Mouse (Mus musculus) forebrain, embryonic 15.5 days (tissue): Measurements from ENCODE around the gene Mccc1. TPM values are rescaled to one million over a fixed set of nuclear protein-coding genes. Genes with fewer than 3 reads are reported as not detected.

ENCODE experiments used
- ATAC-seq: fragments of 200-750 bp; cut with Nextera tagmentation; replicated peaks from 2 replicates; pipeline ENCODE4 v1.8.0; 2017; ENCODE audit warnings: mild to moderate bottlenecking, moderate TSS enrichment, moderate library complexity
- H3K27ac ChIP-seq: fragments of 300-500 bp; sonication (generic); replicated peaks from 2 replicates; pipeline ENCODE4 v1.5.1; 2015; ENCODE audit warnings: mild to moderate bottlenecking, inconsistent platforms
- H3K27me3 ChIP-seq: fragments of 300-500 bp; sonication (generic); 2 replicates; pipeline ENCODE4 v1.6.1; 2015; ENCODE audit warnings: inconsistent platforms
- H3K36me3 ChIP-seq: fragments of 300-500 bp; sonication (generic); 2 replicates; pipeline ENCODE4 v1.6.1; 2015; ENCODE audit warnings: mild to moderate bottlenecking, inconsistent platforms
- H3K4me1 ChIP-seq: fragments of 300-500 bp; sonication (generic); 2 replicates; pipeline ENCODE4 v1.6.1; 2015; ENCODE audit warnings: inconsistent platforms
- H3K4me2 ChIP-seq: fragments of 300-500 bp; sonication (generic); replicated peaks from 2 replicates; pipeline ENCODE4 v1.6.1; 2015; ENCODE audit warnings: mild to moderate bottlenecking, inconsistent platforms
- H3K4me3 ChIP-seq: fragments of 300-500 bp; sonication (generic); 2 replicates; pipeline ENCODE4 v1.5.1; 2015; ENCODE audit warnings: mild to moderate bottlenecking, inconsistent platforms
- H3K9ac ChIP-seq: fragments of 300-500 bp; sonication (generic); replicated peaks from 2 replicates; pipeline ENCODE4 v1.6.1; 2015; ENCODE audit warnings: mild to moderate bottlenecking, inconsistent platforms
- H3K9me3 ChIP-seq: fragments of 300-500 bp; sonication (generic); 2 replicates; pipeline ENCODE4 v1.6.1; 2016; ENCODE audit warnings: inconsistent platforms
- whole genome bisulfite sequencing: fragments of 180-500 bp; shearing (Covaris S2); methylation state at CpG from one replicate; pipeline ENCODE4 v1.1.7; 2015; ENCODE audit warnings: mixed read lengths; 5-methylcytosine and 5-hydroxymethylcytosine counted together
- polyA plus RNA-seq: library from polyadenylated mRNA; unstranded; fragments of >200 nt; fragmentation: Nextera tagmentation; extraction: Ambion mirVana; gene quantifications from 2 replicates; pipeline ENCODE4 v1.2.1, GENCODE M21; 2015

Gene Mccc1
- polyA plus RNA-seq, 1 experiment from 2014 or later = 30.4 TPM

DNA sequence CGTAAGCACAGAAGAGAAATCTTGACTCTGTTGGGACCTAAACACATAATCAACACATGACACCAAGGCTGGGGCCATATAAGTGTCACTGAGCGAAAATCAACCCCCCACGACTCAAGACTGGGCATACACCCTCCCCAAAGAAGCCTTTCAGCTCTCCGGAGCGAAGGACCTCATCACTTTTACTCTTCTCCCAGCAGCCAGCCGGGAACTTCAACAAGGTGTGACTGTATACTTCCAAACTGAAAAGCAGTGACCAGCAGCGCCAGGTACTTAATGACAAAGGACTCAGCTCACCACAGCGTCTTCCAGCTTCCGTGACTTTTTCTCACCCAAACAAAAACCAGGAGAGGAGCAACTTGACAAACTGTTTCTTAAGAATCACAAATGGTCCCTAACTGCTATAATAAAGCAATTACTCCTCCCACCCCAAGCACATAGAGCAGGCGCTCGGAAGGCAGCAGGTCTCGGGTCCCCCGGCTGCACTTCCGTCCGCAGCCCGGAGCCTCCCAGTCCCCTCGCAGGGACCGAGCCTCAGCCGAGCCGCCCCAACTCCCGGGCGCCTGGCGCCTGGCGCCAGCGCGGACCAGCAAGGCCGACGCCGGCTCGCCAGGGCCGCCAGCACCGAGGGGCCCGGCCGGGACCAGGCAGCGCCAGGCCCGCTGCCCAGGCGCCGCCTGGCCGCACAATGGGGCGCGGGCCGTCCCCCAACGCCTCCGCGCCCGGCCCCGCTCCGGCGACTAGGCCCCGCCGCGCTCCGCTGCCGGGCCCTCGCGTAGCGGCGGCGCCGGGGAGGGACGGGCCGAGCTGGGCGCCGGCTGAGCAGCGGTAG lies 68.4 kb downstream of the Mccc1 start:
- peak; percentile 82 for ATAC-seq

DNA sequence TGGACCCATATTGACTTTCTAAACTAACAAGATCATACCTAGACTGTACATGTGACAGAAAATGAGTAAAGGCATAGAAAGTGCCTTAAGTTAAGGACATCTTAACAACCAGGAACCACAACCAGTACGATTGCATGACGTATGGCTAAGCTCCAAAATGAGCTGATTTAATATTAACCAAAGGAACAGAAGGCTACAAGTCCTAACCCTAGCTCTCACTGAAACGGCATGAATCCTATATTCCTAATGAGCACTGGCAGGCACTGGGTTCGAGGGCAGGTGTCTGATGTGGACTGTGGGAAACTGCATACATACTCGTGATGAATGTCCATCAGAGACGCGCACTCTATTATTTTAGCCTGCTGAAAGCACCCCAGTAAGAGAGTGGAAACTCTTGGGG lies 69.1 kb downstream of the Mccc1 start:
- 34% methylated on average over 7 of the region's 7 CpGs for WGBS

More for the DNA sequence above, 68.4 kb downstream of the Mccc1 start:
- no peaks in the 10 kb centered on the region for H3K9me3 ChIP-seq
- peak overlapping the region; percentile 82 for H3K27ac ChIP-seq
- WGBS = under 1% methylated on average over 63 of the region's 65 CpGs
- H3K36me3 ChIP-seq = no peaks in the 10 kb centered on the region
- peak overlapping the region; percentile 91 for H3K4me2 ChIP-seq
- peaks cover 32% of the 10 kb centered on the region for H3K4me1 ChIP-seq
- no peaks in the 10 kb centered on the region for H3K27me3 ChIP-seq
- peak overlapping the region; percentile 73 for H3K4me3 ChIP-seq
- H3K9ac ChIP-seq = peak overlapping the region; percentile 73

DNA sequence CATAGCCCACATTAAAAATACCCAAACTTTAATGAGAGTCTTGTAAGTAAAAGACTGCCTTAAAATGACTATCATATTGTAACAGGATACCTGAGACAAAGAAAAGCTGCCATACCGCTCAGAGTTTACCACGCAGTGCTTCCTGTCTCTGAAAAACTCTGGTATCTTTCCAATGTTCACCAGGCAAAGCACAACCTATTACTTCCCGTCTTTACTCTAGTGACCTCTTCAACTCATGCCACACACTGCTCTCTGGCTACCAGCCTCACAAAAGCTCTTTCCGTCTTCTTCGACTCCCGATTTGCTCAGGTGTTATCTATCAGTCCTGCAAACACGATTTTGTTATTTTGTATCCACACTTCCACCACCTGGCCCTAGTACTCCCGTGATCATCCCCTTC lies 70.6 kb downstream of the Mccc1 start:
- no peak overlapping the region for H3K4me3 ChIP-seq
- H3K4me1 ChIP-seq = peaks cover 32% of the 10 kb centered on the region
- ATAC-seq = no peak
- no peak overlapping the region for H3K9ac ChIP-seq
- H3K4me2 ChIP-seq = no peak overlapping the region
- no peaks in the 10 kb centered on the region for H3K36me3 ChIP-seq
- no peaks in the 10 kb centered on the region for H3K9me3 ChIP-seq
- 76% methylated on average over 8 of the region's 8 CpGs for WGBS
- H3K27ac ChIP-seq = no peak overlapping the region
- H3K27me3 ChIP-seq = no peaks in the 10 kb centered on the region

More for the DNA sequence above, 69.1 kb downstream of the Mccc1 start:
- H3K27me3 ChIP-seq = no peaks in the 10 kb centered on the region
- H3K36me3 ChIP-seq = no peaks in the 10 kb centered on the region
- no peak for ATAC-seq
- peak overlapping the region; percentile 91 for H3K4me2 ChIP-seq
- H3K4me3 ChIP-seq = peak overlapping the region; percentile 73
- H3K9me3 ChIP-seq = no peaks in the 10 kb centered on the region
- H3K4me1 ChIP-seq = peaks cover 32% of the 10 kb centered on the region
- H3K9ac ChIP-seq = peak overlapping the region; percentile 73
- H3K27ac ChIP-seq = no peak overlapping the region

DNA sequence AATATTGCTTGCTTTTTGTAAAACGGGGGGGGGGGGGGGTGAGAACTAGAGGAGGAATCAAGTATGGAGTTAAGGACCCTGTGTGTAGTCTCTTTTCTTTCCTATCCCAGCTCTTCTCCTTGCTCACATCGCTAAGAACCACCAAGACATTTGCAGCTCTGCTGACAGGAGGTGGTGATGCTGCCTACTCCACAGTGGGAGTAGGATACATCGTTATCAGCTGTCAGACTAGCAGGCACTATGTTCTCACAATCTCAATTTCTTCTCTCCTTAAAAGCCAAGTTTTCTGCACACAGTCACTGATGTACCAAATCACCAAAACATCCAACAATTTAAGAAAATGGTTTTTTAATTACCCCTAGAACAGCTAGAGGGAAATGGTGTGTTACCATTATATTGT lies 71.1 kb downstream of the Mccc1 start:
- peaks cover 32% of the 10 kb centered on the region for H3K4me1 ChIP-seq
- H3K27ac ChIP-seq = no peak overlapping the region
- no peaks in the 10 kb centered on the region for H3K36me3 ChIP-seq
- H3K9me3 ChIP-seq = no peaks in the 10 kb centered on the region
- no peaks in the 10 kb centered on the region for H3K27me3 ChIP-seq
- WGBS = 58% methylated on average over 3 of the region's 3 CpGs
- no peak overlapping the region; the same call in 1 of the 2 replicates for H3K9ac ChIP-seq
- ATAC-seq = no peak
- no peak overlapping the region for H3K4me2 ChIP-seq
- no peak overlapping the region for H3K4me3 ChIP-seq

DNA sequence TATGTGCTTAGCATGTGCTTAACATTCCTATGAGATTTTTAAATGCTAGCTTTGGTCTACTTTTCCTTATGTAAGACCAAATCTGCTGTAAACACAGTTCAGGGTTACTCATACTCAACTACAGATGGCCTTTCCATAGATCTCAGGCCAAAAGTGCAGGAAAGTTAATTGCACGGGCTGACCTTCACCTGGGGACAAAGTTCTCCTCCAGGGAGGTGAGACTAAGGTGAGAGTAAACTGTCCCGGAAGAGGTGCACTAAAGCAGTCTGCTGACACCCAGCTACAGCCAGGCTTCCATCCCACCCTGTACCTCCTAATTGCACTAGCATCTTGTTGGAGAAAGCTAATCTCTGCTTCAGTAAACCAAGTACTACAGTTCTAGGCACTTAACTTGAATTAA lies 74.6 kb downstream of the Mccc1 start:
- no peak for ATAC-seq
- 92% methylated on average over 2 of the region's 2 CpGs for WGBS
- Histone ChIP-seq H3K4me2 (no peak overlapping the region), H3K9ac (no peak overlapping the region), H3K9me3 (no peaks in the 10 kb centered on the region), H3K27me3 (no peaks in the 10 kb centered on the region), H3K4me1 (peaks cover 12% of the 10 kb centered on the region), H3K36me3 (no peaks in the 10 kb centered on the region), H3K4me3 (no peak overlapping the region), H3K27ac (no peak overlapping the region)

DNA sequence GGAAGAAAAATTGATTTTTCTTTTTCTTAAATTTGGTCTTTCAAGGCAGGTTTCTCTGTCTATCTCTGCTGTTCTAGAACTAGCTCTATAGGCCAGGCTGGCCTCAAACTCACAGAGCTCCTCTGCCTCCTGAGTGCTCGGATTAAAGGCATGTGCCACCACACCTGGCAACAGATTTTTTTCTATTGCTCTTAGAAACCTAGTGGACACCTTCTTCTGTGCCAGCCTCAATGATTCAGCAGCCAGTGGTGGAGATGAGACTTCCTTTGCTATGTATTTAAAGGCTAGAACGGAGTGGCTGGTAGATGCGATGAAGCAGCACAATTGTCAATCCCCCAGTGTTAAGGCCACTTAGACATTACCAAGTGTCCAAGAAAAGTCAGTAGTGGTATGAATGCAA lies 76.5 kb downstream of the Mccc1 start:
- H3K4me3 ChIP-seq = no peak overlapping the region
- no peaks in the 10 kb centered on the region for H3K9me3 ChIP-seq
- no peaks in the 10 kb centered on the region for H3K4me1 ChIP-seq
- no peak overlapping the region for H3K9ac ChIP-seq
- ATAC-seq = no peak
- no peaks in the 10 kb centered on the region for H3K27me3 ChIP-seq
- H3K4me2 ChIP-seq = no peak overlapping the region
- H3K36me3 ChIP-seq = no peaks in the 10 kb centered on the region
- WGBS = 82% methylated on average over 3 of the region's 3 CpGs
- no peak overlapping the region for H3K27ac ChIP-seq

DNA sequence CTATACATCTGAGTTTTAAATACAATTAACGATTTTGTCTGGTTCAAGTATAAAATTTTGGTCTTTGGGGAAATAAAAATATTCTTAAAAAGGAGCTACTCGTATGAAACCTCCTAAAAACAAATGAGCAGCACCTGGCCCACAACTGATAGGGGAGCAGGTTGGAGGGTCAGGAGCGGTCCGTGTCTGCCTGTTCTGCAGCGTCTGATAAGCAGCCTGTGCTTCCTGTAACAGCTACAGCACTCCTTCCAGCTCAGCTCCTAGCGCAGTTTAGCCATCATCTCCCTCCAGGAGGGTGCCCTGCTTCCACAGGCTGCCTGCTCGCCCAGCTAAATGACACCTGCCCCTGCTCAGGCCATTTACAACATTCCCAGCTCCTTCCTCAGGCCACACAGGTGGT lies 77.0 kb downstream of the Mccc1 start:
- Histone ChIP-seq H3K9ac (no peak overlapping the region), H3K27ac (no peak overlapping the region), H3K4me3 (no peak overlapping the region), H3K9me3 (no peaks in the 10 kb centered on the region), H3K27me3 (no peaks in the 10 kb centered on the region), H3K4me2 (no peak overlapping the region), H3K36me3 (no peaks in the 10 kb centered on the region), H3K4me1 (no peaks in the 10 kb centered on the region)
- WGBS = 69% methylated on average over 7 of the region's 7 CpGs
- no peak for ATAC-seq

DNA sequence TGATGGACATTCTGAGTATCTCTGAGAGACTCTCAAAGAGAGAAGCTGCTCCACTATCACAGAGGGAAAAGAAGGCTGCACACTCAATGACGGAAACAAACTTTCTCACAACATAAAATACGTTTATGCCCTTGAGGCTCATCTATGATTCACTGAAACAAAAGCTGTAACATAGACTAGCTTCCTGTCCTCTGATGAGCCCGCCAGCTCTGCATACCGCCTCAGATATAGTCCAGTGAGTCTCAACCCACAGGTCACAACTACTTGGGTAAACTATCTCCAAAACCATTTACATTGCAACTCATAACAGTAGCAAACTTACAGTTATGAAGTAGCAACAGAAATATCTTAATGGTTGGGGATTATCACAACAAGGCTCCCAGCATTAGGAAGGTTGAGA lies 78.0 kb downstream of the Mccc1 start:
- no peaks in the 10 kb centered on the region for H3K4me1 ChIP-seq
- H3K27ac ChIP-seq = no peak overlapping the region
- peaks cover 5% of the 10 kb centered on the region; the same call in 1 of the 2 replicates for H3K36me3 ChIP-seq
- no peaks in the 10 kb centered on the region for H3K9me3 ChIP-seq
- ATAC-seq = no peak
- H3K4me2 ChIP-seq = no peak overlapping the region
- WGBS = 81% methylated on average over 4 of the region's 4 CpGs
- H3K27me3 ChIP-seq = no peaks in the 10 kb centered on the region
- H3K4me3 ChIP-seq = no peak overlapping the region
- H3K9ac ChIP-seq = no peak overlapping the region

DNA sequence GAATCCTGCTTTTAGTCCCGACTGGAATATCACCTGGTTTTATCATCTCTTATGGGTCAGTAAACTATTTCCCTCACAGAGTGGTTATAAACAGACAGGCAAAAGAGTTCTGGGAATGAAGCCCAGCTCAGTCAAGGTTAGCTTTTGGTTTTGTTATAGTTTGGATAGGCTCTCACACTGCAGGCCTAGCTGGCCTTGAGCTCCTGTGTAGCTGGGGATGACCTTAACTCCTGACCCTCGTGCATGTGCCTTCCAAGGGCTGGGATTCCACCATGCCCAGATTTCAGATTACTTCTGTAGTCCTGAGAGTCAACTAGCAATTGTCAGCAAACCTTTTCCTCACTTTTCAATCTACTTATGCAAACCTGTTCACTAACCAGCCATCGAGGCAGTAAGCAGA lies 82.2 kb downstream of the Mccc1 start:
- Histone ChIP-seq H3K9ac (no peak overlapping the region), H3K4me3 (no peak overlapping the region), H3K4me1 (no peaks in the 10 kb centered on the region), H3K27me3 (no peaks in the 10 kb centered on the region), H3K4me2 (no peak overlapping the region), H3K9me3 (no peaks in the 10 kb centered on the region), H3K27ac (no peak overlapping the region), H3K36me3 (peaks cover 32% of the 10 kb centered on the region)
- 93% methylated on average over 3 of the region's 3 CpGs for WGBS
- no peak for ATAC-seq

Other genes starting within 250 kb of the Mccc1 start
- 30.7 and 30.9 TPM in 2 replicates for gene Atp11b, start 246.6 kb downstream of the Mccc1 start, polyA plus RNA-seq
- 115 and 118 TPM in 2 replicates for gene Dcun1d1, start 63.2 kb downstream of the Mccc1 start, polyA plus RNA-seq
- not detected in 2 replicates for gene Ccdc144b, start 52.9 kb upstream of the Mccc1 start, polyA plus RNA-seq
- gene Acad9, start 65.3 kb upstream of the Mccc1 start, polyA plus RNA-seq = 104 and 105 TPM in 2 replicates
- gene D3Ertd254e, start 150.3 kb upstream of the Mccc1 start, polyA plus RNA-seq = 13.6 and 16.6 TPM in 2 replicates
- gene Qrfpr, start 221.6 kb upstream of the Mccc1 start, polyA plus RNA-seq = 2.1 and 3.0 TPM in 2 replicates